Mouse (Mus musculus): ENCODE results near the gene Pou2f1. TPM values are rescaled to one million over a fixed set of nuclear protein-coding genes. Genes with fewer than 3 reads are reported as not detected.

Gene Pou2f1
- total and polyA plus RNA-seq, 3 experiments, result 4.6 to 10.2 TPM; not detected in 1

- no peaks in the 10 kb centered on the region for H3K27me3 ChIP-seq (ENCODE audit: control insufficient read depth in 1 of 2, insufficient read depth in 2 of 2, low read length in 2 of 2)
- TF ChIP-seq E2F4 (IDR thresholded peaks at IDR 0.05; ENCODE audit: borderline replicate concordance, low read depth, low read length) (no peak), KAT2A (conservative IDR thresholded peaks at IDR 0.05; ENCODE audit: low read depth, low read length) (no peak), TCF12 (IDR thresholded peaks at IDR 0.05; ENCODE audit: low read depth, low read length) (no peak), MXI1 (IDR thresholded peaks at IDR 0.05; ENCODE audit: low read depth, low read length) (no peak), NELFE (IDR thresholded peaks at IDR 0.05; ENCODE audit: low read depth, low read length) (no peak), SIN3A (IDR thresholded peaks at IDR 0.05; ENCODE audit: low read length) (no peak), HCFC1 (IDR thresholded peaks at IDR 0.05; ENCODE audit: low read depth, low read length) (no peak), BHLHE40 (IDR thresholded peaks at IDR 0.05; ENCODE audit: borderline replicate concordance, low read depth, low read length) (no peak), ELF1 (IDR thresholded peaks at IDR 0.05; ENCODE audit: low read depth, low read length) (no peak), POLR2AphosphoS5 (IDR thresholded peaks at IDR 0.05; ENCODE audit: borderline replicate concordance, low read depth, low read length) (no peak), ZMIZ1 (IDR thresholded peaks at IDR 0.05; ENCODE audit: low read depth, low read length) (no peak), CHD1 (IDR thresholded peaks at IDR 0.05; ENCODE audit: low read depth, low read length) (no peak), USF1 (IDR thresholded peaks at IDR 0.05; ENCODE audit: low read depth, low read length) (no peak), ETS1 (IDR thresholded peaks at IDR 0.05; ENCODE audit: low read depth, low read length) (no peak), JUND (IDR thresholded peaks at IDR 0.05; ENCODE audit: low read depth, low read length) (no peak), MAX (IDR thresholded peaks at IDR 0.05; ENCODE audit: low read length) (no peak), ZC3H11A (IDR thresholded peaks at IDR 0.05; ENCODE audit: low read depth, low read length) (no peak), MYC (IDR thresholded peaks at IDR 0.05; ENCODE audit: low read depth, low read length) (no peak), ZKSCAN1 (IDR thresholded peaks at IDR 0.05; ENCODE audit: low read depth, low read length) (no peak), GATA1 (IDR thresholded peaks at IDR 0.05; ENCODE audit: low read depth, low read length) (no peak)
- H3K9ac ChIP-seq (ENCODE audit: control insufficient read depth, low read depth, low read length, poor library complexity, severe bottlenecking), result no peak overlapping the region
Observed at GRCm38 (mm10) chr1:166023981-166024380, 21.5 kb upstream of the Pou2f1 start.

DNA sequence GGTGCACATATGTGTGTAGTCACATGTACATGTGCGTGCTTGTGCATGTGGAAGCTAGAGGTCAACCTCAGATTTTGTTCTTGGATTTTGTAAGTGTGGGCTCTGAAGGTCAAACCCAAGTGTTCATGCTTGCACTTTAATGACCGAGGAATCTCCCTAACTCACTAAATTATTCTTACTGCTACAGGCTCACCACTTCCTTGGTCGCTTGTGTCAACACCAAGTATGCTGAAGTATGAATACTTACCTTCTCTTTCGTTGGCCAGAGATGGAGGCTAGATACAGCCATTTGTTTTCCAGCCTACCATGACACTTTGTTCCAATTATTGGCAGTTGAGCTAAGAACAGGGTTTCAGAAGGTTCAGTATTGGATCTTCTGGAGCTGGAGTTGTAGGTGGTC is 14.7 kb upstream of the Pou2f1 start:
- Histone ChIP-seq H3K9me3 (replicated peaks; ENCODE audit: insufficient read depth, low read length) (no peaks in the 10 kb centered on the region), H3K36me3 (ENCODE audit: control insufficient read depth in 1 of 2, insufficient read depth in 2 of 2, low read length in 2 of 2) (peaks cover 0 to 2% of the 10 kb centered on the region in 2 experiments; a peak in 1 of 4 replicates), H3K9ac (ENCODE audit: control insufficient read depth, low read depth, low read length, poor library complexity, severe bottlenecking) (no peak overlapping the region), H3K4me3 (ENCODE audit: control insufficient read depth in 1 of 2, insufficient read depth in 1 of 2, low read depth in 2 of 2, low read length in 2 of 2) (no peak overlapping the region), H3K4me1 (ENCODE audit: control insufficient read depth in 1 of 2, insufficient read depth in 2 of 2, low read length in 2 of 2) (peaks cover 7 to 8% of the 10 kb centered on the region in 2 experiments), H3K27ac (ENCODE audit: control insufficient read depth, low read depth, low read length) (no peak overlapping the region), H3K27me3 (ENCODE audit: control insufficient read depth in 1 of 2, insufficient read depth in 2 of 2, low read length in 2 of 2) (no peaks in the 10 kb centered on the region; a peak in 1 of 4 replicates), H3K79me2 (ENCODE audit: control insufficient read depth, insufficient read depth, low read length, poor library complexity) (no peaks in the 10 kb centered on the region)
- DNase-seq (ENCODE audit: low read depth, low spot score), result no peak
- no peak for TF ChIP-seq JUND (IDR thresholded peaks at IDR 0.05; ENCODE audit: low read depth, low read length)
- no peak for TF ChIP-seq MAX (IDR thresholded peaks at IDR 0.05; ENCODE audit: low read length)
- TF ChIP-seq TCF12 (IDR thresholded peaks at IDR 0.05; ENCODE audit: low read depth, low read length), result no peak
- TF ChIP-seq MXI1 (IDR thresholded peaks at IDR 0.05; ENCODE audit: low read depth, low read length), result no peak
- TF ChIP-seq UBTF (IDR thresholded peaks at IDR 0.05; ENCODE audit: borderline replicate concordance, insufficient read depth, low read depth, low read length), result no peak
- TF ChIP-seq HCFC1 (IDR thresholded peaks at IDR 0.05; ENCODE audit: low read depth, low read length), result no peak
- TF ChIP-seq TAL1 (IDR thresholded peaks at IDR 0.05; ENCODE audit: low read length), result no peak
- TF ChIP-seq GABPA (IDR thresholded peaks at IDR 0.05; ENCODE audit: low read depth, low read length), result no peak
- no peak for TF ChIP-seq E2F4 (IDR thresholded peaks at IDR 0.05; ENCODE audit: borderline replicate concordance, low read depth, low read length)
- TF ChIP-seq ZC3H11A (IDR thresholded peaks at IDR 0.05; ENCODE audit: low read depth, low read length), result no peak
- no peak for TF ChIP-seq NRF1 (IDR thresholded peaks at IDR 0.05; ENCODE audit: insufficient read depth, low read depth, low read length, poor library complexity, severe bottlenecking)
- TF ChIP-seq ZKSCAN1 (IDR thresholded peaks at IDR 0.05; ENCODE audit: low read depth, low read length), result no peak

More at GRCm38 (mm10) chr1:166023981-166024380, 21.5 kb upstream of the Pou2f1 start:
- DNase-seq (ENCODE audit: low read depth, low spot score), result no peak
- Histone ChIP-seq H3K9me3 (replicated peaks; ENCODE audit: insufficient read depth, low read length) (no peaks in the 10 kb centered on the region), H3K27ac (ENCODE audit: control insufficient read depth, low read depth, low read length) (no peak overlapping the region), H3K79me2 (ENCODE audit: control insufficient read depth, insufficient read depth, low read length, poor library complexity) (no peaks in the 10 kb centered on the region), H3K36me3 (ENCODE audit: control insufficient read depth in 1 of 2, insufficient read depth in 2 of 2, low read length in 2 of 2) (no peaks in the 10 kb centered on the region), H3K4me3 (ENCODE audit: control insufficient read depth in 1 of 2, insufficient read depth in 1 of 2, low read depth in 2 of 2, low read length in 2 of 2) (no peak overlapping the region), H3K4me1 (ENCODE audit: control insufficient read depth in 1 of 2, insufficient read depth in 2 of 2, low read length in 2 of 2) (no peaks in the 10 kb centered on the region)

Data from MEL (cell line).